Mouse (Mus musculus) kidney, embryonic 15.5 days (tissue): ENCODE measurements around the gene Srebf2. TPM values are rescaled to one million over a fixed set of nuclear protein-coding genes. Genes with fewer than 3 reads are reported as not detected.

Experiments
- ATAC-seq: fragments of 200-750 bp; cut with Nextera tagmentation; replicated peaks from 2 replicates; pipeline ENCODE4 v1.8.0; 2017; ENCODE audit warnings: moderate TSS enrichment; ENCODE audit not compliant: low FRiP score
- H3K27ac ChIP-seq: fragments of 300-500 bp; sonication (generic); 2 replicates; pipeline ENCODE4 v1.5.1; 2015; ENCODE audit warnings: mild to moderate bottlenecking, inconsistent platforms
- H3K27me3 ChIP-seq: fragments of 300-500 bp; sonication (generic); 2 replicates; pipeline ENCODE4 v1.6.1; 2015; ENCODE audit warnings: inconsistent platforms
- H3K36me3 ChIP-seq: fragments of 300-500 bp; sonication (generic); 2 replicates; pipeline ENCODE4 v1.6.1; 2015; ENCODE audit warnings: inconsistent platforms
- H3K4me1 ChIP-seq: fragments of 300-500 bp; sonication (generic); 2 replicates; pipeline ENCODE4 v1.6.1; 2015; ENCODE audit warnings: inconsistent platforms
- H3K4me2 ChIP-seq: fragments of 300-500 bp; sonication (generic); 2 replicates; pipeline ENCODE4 v1.6.1; 2015; ENCODE audit warnings: moderate library complexity, mild to moderate bottlenecking, inconsistent platforms
- H3K4me3 ChIP-seq: fragments of 300-500 bp; sonication (generic); replicated peaks from 2 replicates; pipeline ENCODE4 v1.5.1; 2015; ENCODE audit warnings: mild to moderate bottlenecking, inconsistent platforms
- H3K9ac ChIP-seq: fragments of 300-500 bp; sonication (generic); 2 replicates; pipeline ENCODE4 v1.6.1; 2015; ENCODE audit warnings: mild to moderate bottlenecking, inconsistent platforms
- H3K9me3 ChIP-seq: fragments of 300-500 bp; sonication (generic); replicated peaks from 2 replicates; pipeline ENCODE4 v1.6.1; 2016; ENCODE audit warnings: inconsistent platforms
- WGBS: fragments of 180-500 bp; shearing (Covaris S2); methylation state at CpG from one replicate; pipeline ENCODE4 v1.1.7; 2015; ENCODE audit warnings: mixed read lengths; 5-methylcytosine and 5-hydroxymethylcytosine counted together
- polyA plus RNA-seq: library from polyadenylated mRNA; unstranded; fragments of >200 nt; fragmentation: Nextera tagmentation; extraction: Ambion mirVana; gene quantifications from 2 replicates; pipeline ENCODE4 v1.2.1, GENCODE M21; 2015

Srebf2 gene
- polyA plus RNA-seq, 1 experiment from 2014 or later: 147 TPM

- ATAC-seq: no peak
- Histone ChIP-seq H3K4me2 (no peak overlapping the region), H3K36me3 (peaks cover 92% of the 10 kb centered on the region), H3K4me3 (no peak overlapping the region), H3K9ac (no peak overlapping the region), H3K4me1 (peaks cover 11% of the 10 kb centered on the region), H3K9me3 (no peaks in the 10 kb centered on the region), H3K27ac (no peak overlapping the region), H3K27me3 (peaks cover 23% of the 10 kb centered on the region)
- WGBS: 70% methylated on average over 6 of the region's 6 CpGs
Measured at GRCm38 (mm10) chr15:82202086-82202485, 55.1 kb downstream of the Srebf2 start.

GRCm38 (mm10) chr15:82203090-82203489, 56.1 kb downstream of the Srebf2 start:
- Histone ChIP-seq H3K4me1 (peaks cover 18% of the 10 kb centered on the region), H3K4me3 (no peak overlapping the region), H3K27me3 (peaks cover 33% of the 10 kb centered on the region), H3K4me2 (no peak overlapping the region), H3K27ac (no peak overlapping the region), H3K36me3 (peaks cover 84% of the 10 kb centered on the region), H3K9me3 (no peaks in the 10 kb centered on the region), H3K9ac (no peak overlapping the region)
- no peak for ATAC-seq
- WGBS: 95% methylated on average over 10 of the region's 10 CpGs

DNA sequence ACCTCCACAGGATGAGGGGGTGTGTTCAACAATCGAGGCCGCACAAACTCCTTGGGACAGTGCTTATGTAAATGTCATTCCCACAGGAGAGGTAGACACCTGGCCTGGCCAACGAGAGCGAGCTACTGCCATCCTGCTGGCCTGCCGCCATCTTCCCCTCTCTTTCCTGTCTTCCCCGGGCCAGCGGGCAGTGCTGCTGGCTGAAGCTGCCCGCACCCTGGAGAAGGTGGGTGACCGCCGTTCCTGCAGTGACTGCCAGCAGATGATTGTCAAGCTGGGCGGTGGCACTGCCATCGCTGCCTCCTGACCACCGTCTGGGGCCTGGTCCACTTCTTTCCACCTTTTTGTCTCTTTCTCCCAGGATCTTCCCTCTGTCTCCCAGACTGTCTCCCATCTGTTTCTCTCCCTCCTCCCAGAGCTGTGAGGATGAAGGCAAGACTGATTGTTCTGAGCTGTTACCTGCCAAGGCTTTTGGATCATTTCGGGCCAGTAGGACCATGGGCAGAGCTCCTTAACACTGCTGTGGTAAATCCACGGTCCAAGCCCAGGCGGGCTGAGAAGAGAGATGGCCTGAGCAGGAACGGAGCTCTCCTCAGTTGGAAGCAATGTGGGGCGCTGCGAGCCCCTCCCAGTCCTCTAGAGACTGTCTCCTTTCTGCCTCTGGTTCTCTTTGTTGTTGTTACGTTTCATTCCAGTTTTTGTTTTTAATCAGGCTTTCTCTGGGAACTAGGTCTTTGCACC, 56.8 kb downstream of the Srebf2 start:
- Histone ChIP-seq H3K36me3 (peaks cover 77% of the 10 kb centered on the region), H3K4me1 (peaks cover 18% of the 10 kb centered on the region), H3K9ac (no peak overlapping the region), H3K27me3 (peaks cover 40% of the 10 kb centered on the region), H3K9me3 (no peaks in the 10 kb centered on the region), H3K27ac (no peak overlapping the region), H3K4me2 (no peak overlapping the region), H3K4me3 (no peak overlapping the region)
- WGBS: 82% methylated on average over 20 of the region's 20 CpGs
- ATAC-seq: no peak

- WGBS: 53% methylated on average over 10 of the region's 10 CpGs
- ATAC-seq: no peak
Measured at GRCm38 (mm10) chr15:82204680-82205371, 57.8 kb downstream of the Srebf2 start.

DNA sequence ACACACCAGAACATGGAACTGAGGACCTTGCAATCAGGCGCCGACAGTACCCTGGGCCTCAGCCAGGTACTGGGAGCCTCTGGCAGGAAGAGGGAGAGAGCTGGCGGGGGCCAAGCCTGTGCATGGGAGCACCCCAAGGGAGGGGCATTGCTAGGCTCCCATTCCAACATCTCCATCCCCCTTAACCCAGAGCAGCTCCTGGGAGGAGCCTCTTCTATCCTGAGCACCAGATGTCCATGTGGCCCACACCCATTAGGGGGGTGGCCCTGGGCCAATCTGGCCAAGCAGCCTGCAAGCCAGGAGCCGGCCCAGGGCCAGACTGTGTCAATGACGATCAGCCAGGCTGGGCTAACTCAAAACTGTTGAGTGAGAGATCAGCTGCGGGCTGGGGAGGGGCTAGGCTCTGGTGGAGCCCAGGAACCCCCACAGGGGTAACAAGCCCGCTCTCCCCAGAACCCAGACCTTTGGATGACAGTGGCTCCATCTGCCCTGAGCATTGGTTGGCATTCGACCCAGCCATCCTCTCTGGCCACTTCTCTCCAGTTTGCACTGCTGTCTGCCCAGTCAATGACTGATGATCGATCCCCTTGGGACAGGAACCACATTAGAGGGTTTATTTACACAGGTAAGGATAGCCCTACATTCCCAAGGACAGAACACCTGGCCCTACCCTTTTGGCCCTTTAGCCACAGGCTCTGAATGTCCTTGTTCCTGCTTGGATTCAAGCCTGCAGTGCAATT, 59.6 kb downstream of the Srebf2 start:
- Histone ChIP-seq H3K4me3 (no peak overlapping the region), H3K4me1 (peaks cover 29% of the 10 kb centered on the region), H3K4me2 (no peak overlapping the region), H3K27ac (no peak overlapping the region), H3K36me3 (peaks cover 50% of the 10 kb centered on the region), H3K9ac (no peak overlapping the region), H3K9me3 (no peaks in the 10 kb centered on the region), H3K27me3 (peaks cover 68% of the 10 kb centered on the region)
- WGBS: 66% methylated on average over 9 of the region's 9 CpGs
- ATAC-seq: no peak

More at GRCm38 (mm10) chr15:82204680-82205371, 57.8 kb downstream of the Srebf2 start:
- Histone ChIP-seq H3K27me3 (peaks cover 50% of the 10 kb centered on the region), H3K4me3 (no peak overlapping the region), H3K4me1 (peaks cover 18% of the 10 kb centered on the region), H3K36me3 (peaks cover 66% of the 10 kb centered on the region), H3K4me2 (no peak overlapping the region), H3K9ac (no peak overlapping the region), H3K9me3 (no peaks in the 10 kb centered on the region), H3K27ac (no peak overlapping the region)

DNA sequence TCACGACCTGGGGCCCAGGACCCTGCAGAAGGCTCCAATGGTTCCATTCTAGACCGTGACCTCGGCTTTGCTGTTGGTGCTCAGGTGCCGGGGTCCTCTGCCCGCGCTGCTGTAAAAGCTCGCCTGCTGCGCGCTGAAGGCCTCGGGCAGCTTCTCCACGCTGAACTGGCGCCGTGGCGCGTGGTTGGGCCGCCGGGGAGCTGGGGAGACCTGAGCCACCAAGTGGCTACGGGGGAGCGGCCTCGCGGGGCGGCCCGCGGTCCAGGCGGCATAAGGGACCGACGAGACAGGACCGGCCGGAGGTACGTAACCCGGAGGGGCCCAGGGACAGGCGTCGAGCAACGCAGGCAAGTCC, 60.1 kb downstream of the Srebf2 start:
- H3K27ac ChIP-seq: no peak overlapping the region
- peaks cover 73% of the 10 kb centered on the region for H3K27me3 ChIP-seq
- H3K4me1 ChIP-seq: peaks cover 34% of the 10 kb centered on the region
- H3K4me3 ChIP-seq: peak overlapping the region; percentile 12; the same call in 1 of the 2 replicates
- H3K4me2 ChIP-seq: peak overlapping the region; percentile 35
- peaks cover 45% of the 10 kb centered on the region for H3K36me3 ChIP-seq
- no peak for ATAC-seq
- 0 out of 2 replicates have a peak overlapping the region, but pooled peaks have one; percentile 17 for H3K9ac ChIP-seq
- 13% methylated on average over 34 of the region's 34 CpGs for WGBS
- no peaks in the 10 kb centered on the region for H3K9me3 ChIP-seq

GRCm38 (mm10) chr15:82207504-82208219, 60.7 kb downstream of the Srebf2 start:
- Histone ChIP-seq H3K9ac (no peak overlapping the region), H3K27ac (no peak overlapping the region), H3K4me3 (peak overlapping the region; percentile 12; the same call in 1 of the 2 replicates), H3K36me3 (peaks cover 40% of the 10 kb centered on the region), H3K4me2 (peak overlapping the region; percentile 35), H3K9me3 (no peaks in the 10 kb centered on the region), H3K27me3 (peaks cover 79% of the 10 kb centered on the region), H3K4me1 (peaks cover 40% of the 10 kb centered on the region)
- 20% methylated on average over 30 of the region's 30 CpGs for WGBS
- ATAC-seq: no peak

GRCm38 (mm10) chr15:82208307-82208706, 61.3 kb downstream of the Srebf2 start:
- ATAC-seq: no peak
- Histone ChIP-seq H3K9ac (no peak overlapping the region), H3K9me3 (no peaks in the 10 kb centered on the region), H3K4me2 (no peak overlapping the region), H3K4me1 (peaks cover 47% of the 10 kb centered on the region), H3K27ac (no peak overlapping the region), H3K36me3 (peaks cover 34% of the 10 kb centered on the region), H3K4me3 (no peak overlapping the region), H3K27me3 (peaks cover 85% of the 10 kb centered on the region)
- WGBS: 85% methylated on average over 8 of the region's 8 CpGs

DNA sequence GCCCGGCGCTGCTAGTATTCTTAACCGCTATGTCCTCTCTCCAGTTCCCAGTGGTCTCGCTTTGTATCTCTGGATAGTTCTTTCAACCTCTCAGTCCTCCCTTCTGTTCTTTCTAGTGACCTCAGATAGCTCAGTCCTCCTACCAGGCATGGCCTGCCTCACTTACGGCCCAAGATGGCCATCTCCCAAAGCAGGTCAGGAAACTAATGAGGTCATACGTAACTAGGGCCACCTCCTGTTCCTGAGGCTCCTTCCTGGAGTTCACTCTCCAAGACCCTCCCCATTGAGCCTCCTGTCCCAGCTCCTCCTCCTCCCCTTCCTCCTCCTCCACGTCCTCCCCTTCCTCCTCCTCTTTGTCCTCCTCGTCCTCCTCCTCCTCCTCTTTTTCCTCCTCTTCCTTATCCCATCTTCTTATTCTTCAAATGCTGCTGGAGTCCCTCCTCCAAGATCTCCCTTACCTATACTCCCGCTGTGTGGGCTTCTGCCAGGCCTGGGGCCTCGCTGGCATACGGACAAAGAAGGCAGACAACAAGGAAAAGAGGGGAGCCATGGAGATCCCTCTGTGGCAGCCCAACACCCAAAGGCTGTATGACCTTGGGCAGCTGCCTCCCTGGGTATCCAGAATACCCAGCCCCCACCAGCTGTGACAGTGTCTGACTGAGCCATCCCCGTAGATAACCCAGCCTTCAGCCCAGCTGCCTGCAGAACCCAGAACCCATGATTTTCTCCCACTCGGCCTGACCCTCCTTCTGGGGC, 62.5 kb downstream of the Srebf2 start:
- Histone ChIP-seq H3K4me2 (no peak overlapping the region), H3K27me3 (peaks cover 95% of the 10 kb centered on the region), H3K9ac (no peak overlapping the region), H3K9me3 (no peaks in the 10 kb centered on the region), H3K27ac (no peak overlapping the region), H3K36me3 (peaks cover 22% of the 10 kb centered on the region), H3K4me1 (peaks cover 48% of the 10 kb centered on the region), H3K4me3 (no peak overlapping the region)
- WGBS: 81% methylated on average over 13 of the region's 13 CpGs
- no peak for ATAC-seq

DNA sequence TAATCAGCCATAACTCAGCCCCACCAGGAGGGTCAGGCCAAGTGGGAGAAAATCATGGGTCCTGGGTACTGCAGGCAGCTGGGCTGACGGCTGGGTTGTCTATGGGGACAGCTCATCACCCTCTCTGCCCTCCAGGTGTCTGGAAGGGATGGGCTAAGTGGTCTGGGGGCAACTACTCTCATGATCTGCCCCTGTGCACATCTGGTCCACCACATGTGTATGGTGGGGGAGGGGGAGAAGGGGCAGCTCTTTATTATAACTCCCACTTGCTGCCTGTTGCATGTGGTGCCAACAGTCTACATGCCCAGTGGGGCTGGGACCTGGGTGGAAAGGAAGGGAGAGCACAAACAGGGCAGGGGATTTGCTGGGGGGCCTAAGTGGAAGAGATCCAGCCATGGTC, 63.8 kb downstream of the Srebf2 start:
- no peak for ATAC-seq
- peaks cover 9% of the 10 kb centered on the region; the same call in 1 of the 2 replicates for H3K36me3 ChIP-seq
- 0 out of 2 replicates have a peak overlapping the region, but pooled peaks have one; percentile 90 for H3K4me2 ChIP-seq
- H3K4me3 ChIP-seq: no peak overlapping the region
- peaks cover 98% of the 10 kb centered on the region for H3K27me3 ChIP-seq
- no peak overlapping the region for H3K9ac ChIP-seq
- H3K27ac ChIP-seq: no peak overlapping the region
- WGBS: 41% methylated on average over 1 of the region's 1 CpGs
- no peaks in the 10 kb centered on the region for H3K9me3 ChIP-seq
- H3K4me1 ChIP-seq: peaks cover 48% of the 10 kb centered on the region

GRCm38 (mm10) chr15:82211281-82211680, 64.3 kb downstream of the Srebf2 start:
- H3K4me2 ChIP-seq: peak overlapping the region; percentile 90
- no peak overlapping the region; the same call in 1 of the 2 replicates for H3K9ac ChIP-seq
- WGBS: 4% methylated on average over 11 of the region's 11 CpGs
- H3K27ac ChIP-seq: no peak overlapping the region
- H3K4me3 ChIP-seq: peak overlapping the region; percentile 53
- ATAC-seq: no peak
- peaks cover 47% of the 10 kb centered on the region for H3K4me1 ChIP-seq
- peaks cover 98% of the 10 kb centered on the region for H3K27me3 ChIP-seq
- peaks cover 5% of the 10 kb centered on the region; the same call in 1 of the 2 replicates for H3K36me3 ChIP-seq
- no peaks in the 10 kb centered on the region for H3K9me3 ChIP-seq
